Mouse (Mus musculus) liver, embryonic 12.5 days (tissue): ENCODE results near the gene Mta1. TPM values are rescaled to one million over a fixed set of nuclear protein-coding genes. Genes with fewer than 3 reads are reported as not detected.

Experiments used
- ATAC-seq: fragments of 200-750 bp; cut with Nextera tagmentation; 2 replicates; pipeline ENCODE4 v1.8.0; 2017; ENCODE audit warnings: moderate number of reproducible peaks, mild to moderate bottlenecking, moderate library complexity
- H3K27ac ChIP-seq: fragments of 300-500 bp; sonication (generic); 2 replicates; pipeline ENCODE4 v1.5.1; 2016; ENCODE audit warnings: mild to moderate bottlenecking
- H3K27me3 ChIP-seq: fragments of 300-500 bp; sonication (generic); replicated peaks from 2 replicates; pipeline ENCODE4 v1.6.1; 2016; ENCODE audit warnings: mild to moderate bottlenecking, moderate library complexity
- H3K36me3 ChIP-seq: fragments of 300-500 bp; sonication (generic); 2 replicates; pipeline ENCODE4 v1.6.1; 2016; ENCODE audit warnings: mild to moderate bottlenecking, moderate library complexity
- H3K4me1 ChIP-seq: fragments of 300-500 bp; sonication (generic); 2 replicates; pipeline ENCODE4 v1.6.1; 2016
- H3K4me2 ChIP-seq: fragments of 300-500 bp; sonication (generic); 2 replicates; pipeline ENCODE4 v1.6.1; 2016; ENCODE audit warnings: mild to moderate bottlenecking, moderate library complexity
- H3K4me3 ChIP-seq: fragments of 300-500 bp; sonication (generic); 2 replicates; pipeline ENCODE4 v1.5.1; 2016; ENCODE audit warnings: mild to moderate bottlenecking, moderate library complexity
- H3K9ac ChIP-seq: fragments of 300-500 bp; sonication (generic); 2 replicates; pipeline ENCODE4 v1.6.1; 2016; ENCODE audit warnings: mild to moderate bottlenecking, moderate library complexity
- H3K9me3 ChIP-seq: fragments of 300-500 bp; sonication (generic); replicated peaks from 2 replicates; pipeline ENCODE4 v1.6.1; 2016; ENCODE audit warnings: mild to moderate bottlenecking, moderate library complexity
- WGBS: fragments of 180-500 bp; shearing (Covaris S2); methylation state at CpG from one replicate; pipeline ENCODE4 v1.1.7; 2016; ENCODE audit not compliant: insufficient replicate concordance; 5-methylcytosine and 5-hydroxymethylcytosine counted together
- polyA plus RNA-seq: library from polyadenylated mRNA; unstranded; fragments of >200 nt; fragmentation: Nextera tagmentation; extraction: Ambion mirVana; gene quantifications from 2 replicates; pipeline ENCODE4 v1.2.1, GENCODE M21; 2016

The Mta1 gene
- polyA plus RNA-seq, result 7.2 and 7.7 TPM in 2 replicates

DNA sequence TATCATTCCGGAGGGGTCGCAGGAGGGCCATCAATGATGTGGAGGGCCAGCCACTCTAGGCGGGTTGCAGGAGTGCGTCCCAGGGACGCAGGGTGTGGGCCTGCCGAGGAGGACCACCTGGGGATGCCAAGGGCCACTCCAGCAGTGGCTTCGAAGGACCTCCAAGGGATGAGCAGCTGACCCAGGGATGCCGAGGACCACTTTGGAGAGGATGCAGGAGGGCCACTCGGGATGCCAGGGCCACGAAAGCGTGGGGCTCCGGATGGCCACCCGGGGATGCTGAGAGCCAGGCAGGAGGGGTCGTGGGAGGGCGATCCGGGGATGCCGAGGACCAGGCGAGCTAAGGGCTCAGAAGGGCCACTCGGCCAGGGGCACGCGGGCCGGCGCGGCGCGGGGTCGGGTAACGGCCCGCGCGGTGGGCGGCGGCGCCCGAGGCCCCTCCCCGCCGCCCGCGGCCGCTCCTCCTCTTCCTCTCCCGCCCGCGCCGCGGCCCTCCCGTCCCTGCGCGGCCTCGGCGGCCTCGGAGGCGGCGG lies at the start of gene Mta1:
Gene Mta1, plus strand, starts transcription at position 530 of the 533 bp plus-strand sequence.
- ATAC-seq, result peak; percentile 71
- H3K27ac ChIP-seq, result peak within 1 kb of the TSS; percentile 88
- whole genome bisulfite sequencing, result 5% methylated on average over 16 of the region's 53 CpGs
- H3K27me3 ChIP-seq, result peaks cover 27% of the 10 kb centered on the region
- H3K4me1 ChIP-seq, result peaks cover 55% of the 10 kb centered on the region
- H3K4me3 ChIP-seq, result peak within 1 kb of the TSS; percentile 98
- H3K4me2 ChIP-seq, result peak within 1 kb of the TSS; percentile 98
- H3K9me3 ChIP-seq, result no peaks in the 10 kb centered on the region
- H3K9ac ChIP-seq, result peak within 1 kb of the TSS; percentile 99
- peaks cover 13% of the 10 kb centered on the region for H3K36me3 ChIP-seq

DNA sequence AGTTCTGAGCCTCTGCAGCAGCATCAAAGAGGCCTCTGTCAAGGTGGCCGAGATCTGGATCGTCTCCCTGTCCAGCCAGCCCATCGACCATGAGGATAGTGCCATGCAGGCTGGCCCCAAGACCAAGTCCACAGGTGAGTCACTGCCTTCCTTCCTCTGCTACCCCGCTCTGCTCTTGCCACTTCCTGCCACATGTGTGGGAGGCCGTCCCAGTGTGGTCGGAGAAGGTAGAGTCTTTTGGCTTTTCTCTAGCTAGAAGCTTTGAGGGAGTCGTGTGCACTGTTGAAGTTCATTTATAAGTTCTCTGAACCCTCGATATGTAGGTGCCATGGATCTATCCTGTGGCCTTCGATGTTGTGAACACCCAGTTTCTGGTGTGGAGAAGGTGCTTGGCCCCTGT lies 48.2 kb upstream of the Mta1 start:
- WGBS, result 65% methylated on average over 9 of the region's 9 CpGs
- no peak overlapping the region for H3K4me2 ChIP-seq
- no peaks in the 10 kb centered on the region for H3K9me3 ChIP-seq
- peaks cover 92% of the 10 kb centered on the region for H3K36me3 ChIP-seq
- H3K4me1 ChIP-seq, result peaks cover 15% of the 10 kb centered on the region
- H3K27me3 ChIP-seq, result no peaks in the 10 kb centered on the region
- H3K4me3 ChIP-seq, result no peak overlapping the region
- ATAC-seq, result no peak
- H3K9ac ChIP-seq, result no peak overlapping the region
- H3K27ac ChIP-seq, result no peak overlapping the region

DNA sequence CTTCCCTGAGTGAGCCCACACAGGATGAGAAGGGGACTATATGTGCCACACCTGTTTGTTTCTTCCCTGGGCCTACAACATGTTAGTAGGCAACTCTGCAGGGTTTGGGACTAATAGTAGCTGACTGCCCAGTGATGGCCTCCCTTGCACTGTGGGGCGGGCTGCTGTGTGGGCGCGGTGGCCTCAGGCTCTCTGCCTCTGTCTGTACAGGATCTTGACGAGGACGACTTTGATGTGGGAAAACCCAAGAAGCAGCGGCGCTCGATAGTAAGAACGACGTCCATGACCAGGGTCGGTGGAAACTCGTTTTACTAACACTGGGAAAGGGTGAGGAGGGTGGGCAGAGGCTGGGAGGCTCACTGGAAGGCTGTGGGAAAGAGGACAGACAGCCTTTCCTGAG lies 47.4 kb upstream of the Mta1 start:
- Histone ChIP-seq H3K36me3 (peaks cover 91% of the 10 kb centered on the region), H3K27ac (no peak overlapping the region), H3K27me3 (no peaks in the 10 kb centered on the region), H3K4me1 (peaks cover 11% of the 10 kb centered on the region; the same call in 1 of the 2 replicates), H3K4me3 (no peak overlapping the region), H3K9me3 (no peaks in the 10 kb centered on the region), H3K9ac (no peak overlapping the region), H3K4me2 (no peak overlapping the region)
- WGBS, result 82% methylated on average over 12 of the region's 12 CpGs
- ATAC-seq, result no peak

DNA sequence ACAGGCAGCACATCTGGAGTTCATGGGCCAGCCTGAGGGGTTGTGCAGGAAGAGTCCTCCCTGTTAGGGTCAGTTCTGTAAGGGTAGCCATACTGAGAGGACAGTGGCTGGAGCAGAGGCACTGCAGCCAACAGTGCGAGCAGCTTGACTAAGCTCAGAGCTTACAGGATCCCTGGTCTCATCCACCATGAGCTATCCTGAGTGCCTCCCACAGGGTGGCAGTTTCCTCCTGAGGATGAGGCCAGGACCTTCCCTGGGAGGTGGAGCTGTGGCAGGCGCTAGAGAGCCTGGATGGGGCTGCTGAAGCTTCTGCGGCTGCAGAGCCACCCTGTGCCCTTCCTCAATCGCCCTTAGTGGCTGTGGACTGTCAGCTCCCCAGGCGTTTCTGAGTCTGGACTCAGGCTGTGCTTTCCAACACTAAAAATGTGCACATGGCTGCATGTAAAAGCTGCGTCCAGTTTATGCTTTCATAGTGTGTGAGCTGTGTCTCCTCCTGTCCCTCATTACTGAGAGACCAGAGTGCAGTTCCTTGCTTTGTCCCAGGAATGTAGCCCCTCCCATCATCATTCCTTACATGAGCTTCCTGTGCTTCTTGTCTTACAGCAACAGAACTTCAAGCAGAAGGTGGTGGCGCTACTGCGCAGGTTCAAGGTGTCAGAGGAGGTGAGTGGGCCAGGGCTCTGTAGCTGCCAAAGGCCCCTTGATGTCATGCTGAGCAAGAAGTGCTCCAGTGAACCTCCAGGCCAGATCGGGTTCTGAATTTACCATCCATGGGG lies 46.3 kb upstream of the Mta1 start:
- H3K27me3 ChIP-seq, result no peaks in the 10 kb centered on the region
- WGBS, result 68% methylated on average over 9 of the region's 9 CpGs
- no peak overlapping the region for H3K27ac ChIP-seq
- H3K4me3 ChIP-seq, result no peak overlapping the region
- peaks cover 87% of the 10 kb centered on the region for H3K36me3 ChIP-seq
- H3K9me3 ChIP-seq, result no peaks in the 10 kb centered on the region
- ATAC-seq, result no peak
- H3K4me1 ChIP-seq, result peaks cover 11% of the 10 kb centered on the region; the same call in 1 of the 2 replicates
- H3K9ac ChIP-seq, result no peak overlapping the region
- H3K4me2 ChIP-seq, result no peak overlapping the region

DNA sequence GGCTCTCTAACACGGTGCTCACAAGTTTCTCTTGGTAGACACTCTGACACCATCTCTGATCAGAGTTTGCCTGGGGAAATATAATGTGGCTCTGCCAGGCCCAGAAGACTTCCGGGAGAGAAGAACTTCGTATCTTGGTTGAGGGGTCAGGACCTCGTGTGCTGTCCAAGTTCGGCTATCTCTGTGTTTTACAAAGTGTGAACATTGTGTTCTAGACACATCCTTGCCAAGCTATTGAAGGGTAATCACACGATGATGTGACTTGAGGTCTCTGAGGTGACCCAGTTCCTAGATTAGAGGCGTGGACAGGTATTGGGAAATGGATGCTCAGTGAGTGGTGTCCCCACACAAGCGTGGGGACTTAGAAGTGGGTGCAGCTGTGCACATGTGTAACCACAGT lies 42.0 kb upstream of the Mta1 start:
- H3K4me3 ChIP-seq, result no peak overlapping the region
- no peak for ATAC-seq
- 79% methylated on average over 8 of the region's 8 CpGs for WGBS
- H3K27ac ChIP-seq, result no peak overlapping the region
- H3K4me1 ChIP-seq, result peaks cover 32% of the 10 kb centered on the region
- no peaks in the 10 kb centered on the region for H3K27me3 ChIP-seq
- no peak overlapping the region for H3K9ac ChIP-seq
- no peaks in the 10 kb centered on the region for H3K9me3 ChIP-seq
- H3K36me3 ChIP-seq, result peaks cover 93% of the 10 kb centered on the region
- no peak overlapping the region for H3K4me2 ChIP-seq

DNA sequence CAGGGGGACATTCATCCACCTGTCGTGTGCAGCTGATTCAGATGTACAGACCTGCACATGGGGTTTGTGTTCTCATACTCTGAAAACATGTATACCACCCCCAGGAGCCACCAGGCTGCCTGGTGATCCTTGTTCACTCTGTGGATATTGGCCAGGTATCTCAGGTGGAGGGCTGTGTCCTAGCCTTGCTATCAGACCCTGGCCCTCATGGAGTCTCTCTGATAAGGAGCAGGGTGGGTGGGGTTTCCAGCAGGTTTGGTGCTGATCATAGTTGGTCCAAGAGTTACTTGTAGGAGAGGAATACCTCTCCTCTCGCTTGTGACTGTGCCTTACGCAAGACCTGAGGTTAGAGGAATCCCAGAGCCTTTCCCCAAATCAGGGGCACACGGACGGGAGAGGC lies 37.9 kb upstream of the Mta1 start:
- Histone ChIP-seq H3K36me3 (peaks cover 92% of the 10 kb centered on the region), H3K27me3 (no peaks in the 10 kb centered on the region), H3K27ac (peak overlapping the region; percentile 38), H3K9ac (no peak overlapping the region; the same call in 1 of the 2 replicates), H3K9me3 (no peaks in the 10 kb centered on the region), H3K4me3 (no peak overlapping the region), H3K4me1 (peaks cover 33% of the 10 kb centered on the region), H3K4me2 (peak overlapping the region; percentile 43)
- WGBS, result 70% methylated on average over 5 of the region's 5 CpGs
- ATAC-seq, result peak; percentile 89

DNA sequence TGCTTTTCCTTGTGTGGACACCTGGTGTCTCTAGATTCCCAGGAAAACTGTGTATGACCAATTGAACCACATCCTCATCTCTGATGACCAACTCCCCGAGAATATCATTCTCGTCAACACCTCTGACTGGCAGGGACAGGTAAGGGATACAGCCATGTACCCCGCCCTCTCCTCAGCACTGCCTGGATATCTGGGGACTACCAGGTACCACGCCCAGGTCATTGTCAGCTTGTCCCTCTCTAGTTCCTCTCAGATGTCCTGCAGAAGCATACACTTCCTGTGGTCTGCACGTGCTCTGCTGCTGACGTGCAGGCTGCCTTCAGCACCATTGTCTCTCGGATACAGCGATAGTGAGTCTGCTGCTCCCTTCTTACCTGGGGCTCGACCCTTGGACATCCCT lies 36.5 kb upstream of the Mta1 start:
- Histone ChIP-seq H3K9ac (no peak overlapping the region), H3K9me3 (no peaks in the 10 kb centered on the region), H3K36me3 (peaks cover 90% of the 10 kb centered on the region), H3K4me2 (no peak overlapping the region), H3K4me1 (peaks cover 33% of the 10 kb centered on the region), H3K27ac (no peak overlapping the region), H3K27me3 (no peaks in the 10 kb centered on the region), H3K4me3 (no peak overlapping the region)
- 76% methylated on average over 9 of the region's 9 CpGs for WGBS
- ATAC-seq, result no peak

DNA sequence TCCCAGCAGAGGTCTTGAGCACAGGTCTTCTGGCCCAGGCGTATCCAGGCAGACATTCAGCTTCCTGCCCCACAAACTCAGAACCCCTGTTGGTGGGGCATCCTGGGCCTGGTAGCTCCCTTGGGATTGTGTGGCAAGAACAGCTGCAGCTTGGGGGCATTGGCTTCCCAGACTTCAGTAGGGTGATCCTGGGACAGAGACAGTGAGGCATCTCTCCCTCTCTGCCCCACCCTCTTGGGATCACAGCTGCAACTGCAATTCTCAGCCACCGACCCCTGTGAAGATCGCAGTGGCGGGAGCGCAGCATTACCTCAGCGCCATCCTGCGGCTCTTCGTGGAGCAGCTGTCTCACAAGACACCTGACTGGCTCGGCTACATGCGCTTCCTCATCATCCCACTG lies 35.9 kb upstream of the Mta1 start:
- H3K9ac ChIP-seq, result no peak overlapping the region
- H3K4me1 ChIP-seq, result peaks cover 33% of the 10 kb centered on the region
- no peaks in the 10 kb centered on the region for H3K27me3 ChIP-seq
- H3K36me3 ChIP-seq, result peaks cover 84% of the 10 kb centered on the region
- no peak overlapping the region for H3K4me3 ChIP-seq
- 83% methylated on average over 10 of the region's 10 CpGs for WGBS
- H3K9me3 ChIP-seq, result no peaks in the 10 kb centered on the region
- no peak overlapping the region for H3K4me2 ChIP-seq
- no peak overlapping the region for H3K27ac ChIP-seq
- ATAC-seq, result no peak

DNA sequence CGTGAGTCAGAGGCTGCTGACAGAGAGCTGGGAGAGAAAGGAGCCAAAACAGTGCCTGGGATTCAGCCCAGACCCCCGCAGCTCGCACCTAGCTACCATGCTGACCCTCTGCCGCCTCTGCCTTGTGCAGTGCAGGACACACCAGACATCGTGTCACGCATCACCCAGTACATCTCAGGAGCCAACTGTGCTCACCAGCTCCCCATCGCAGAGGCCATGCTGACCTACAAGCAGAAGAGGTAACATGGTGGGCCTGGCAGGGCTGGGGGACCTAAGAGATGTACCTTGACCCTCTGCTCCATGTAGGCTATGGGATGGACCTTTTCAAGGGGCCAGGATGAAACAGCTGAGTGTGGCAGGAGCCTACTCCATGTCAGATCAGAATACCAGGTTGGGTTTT lies 34.4 kb upstream of the Mta1 start:
- peaks cover 32% of the 10 kb centered on the region for H3K4me1 ChIP-seq
- peaks cover 75% of the 10 kb centered on the region for H3K36me3 ChIP-seq
- H3K9ac ChIP-seq, result no peak overlapping the region
- no peaks in the 10 kb centered on the region for H3K27me3 ChIP-seq
- H3K9me3 ChIP-seq, result no peaks in the 10 kb centered on the region
- H3K27ac ChIP-seq, result no peak overlapping the region
- 85% methylated on average over 7 of the region's 7 CpGs for WGBS
- no peak overlapping the region for H3K4me3 ChIP-seq
- H3K4me2 ChIP-seq, result no peak overlapping the region
- ATAC-seq, result no peak

DNA sequence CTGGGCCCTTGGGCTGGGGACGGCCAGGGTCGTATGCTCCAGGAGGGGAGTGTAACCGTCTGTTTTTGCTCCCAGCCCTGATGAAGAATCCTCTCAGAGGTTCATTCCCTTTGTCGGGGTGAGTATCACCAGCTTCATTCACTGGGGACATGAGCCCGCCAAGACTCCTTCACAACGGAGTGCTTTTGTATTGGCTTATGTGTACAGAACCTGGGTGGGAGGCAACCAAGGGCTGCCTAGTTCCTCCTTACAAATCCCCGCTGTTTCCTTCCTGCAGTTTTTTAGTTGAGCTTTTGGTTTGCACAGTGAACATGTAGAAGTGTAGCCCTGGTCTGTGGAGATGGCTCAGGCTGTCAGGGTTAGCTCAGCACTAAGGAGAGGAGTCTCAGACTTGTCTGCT lies 30.1 kb upstream of the Mta1 start:
- Histone ChIP-seq H3K4me3 (no peak overlapping the region), H3K27ac (no peak overlapping the region), H3K4me2 (no peak overlapping the region), H3K4me1 (peaks cover under 1% of the 10 kb centered on the region), H3K9ac (no peak overlapping the region), H3K9me3 (no peaks in the 10 kb centered on the region), H3K27me3 (no peaks in the 10 kb centered on the region), H3K36me3 (peaks cover 64% of the 10 kb centered on the region)
- WGBS, result 72% methylated on average over 7 of the region's 7 CpGs
- ATAC-seq, result no peak

DNA sequence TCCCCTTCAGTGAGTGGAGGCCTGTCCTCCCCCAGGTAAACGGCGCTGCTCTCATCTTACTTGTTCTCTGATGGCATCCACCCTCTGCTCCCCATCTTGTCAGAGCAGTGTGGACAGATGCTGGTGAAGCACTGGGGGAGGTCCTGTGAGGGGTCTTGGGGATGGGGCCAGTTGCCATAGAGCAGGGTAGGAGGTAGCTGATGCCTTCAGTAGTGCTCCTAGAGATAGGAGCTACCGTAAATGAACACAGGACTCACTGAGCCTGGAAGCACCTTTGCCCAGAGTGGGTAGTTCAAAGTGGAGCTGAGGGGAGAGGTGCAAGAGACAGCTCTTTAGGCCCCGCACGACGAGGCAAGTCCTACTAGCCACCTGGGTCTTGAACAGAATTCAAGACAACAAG lies 28.7 kb upstream of the Mta1 start:
- H3K4me2 ChIP-seq, result no peak overlapping the region
- peaks cover 15% of the 10 kb centered on the region for H3K4me1 ChIP-seq
- ATAC-seq, result no peak
- H3K36me3 ChIP-seq, result peaks cover 52% of the 10 kb centered on the region
- no peaks in the 10 kb centered on the region for H3K27me3 ChIP-seq
- H3K9ac ChIP-seq, result no peak overlapping the region
- WGBS, result 83% methylated on average over 6 of the region's 6 CpGs
- H3K9me3 ChIP-seq, result no peaks in the 10 kb centered on the region
- H3K4me3 ChIP-seq, result no peak overlapping the region
- no peak overlapping the region for H3K27ac ChIP-seq

DNA sequence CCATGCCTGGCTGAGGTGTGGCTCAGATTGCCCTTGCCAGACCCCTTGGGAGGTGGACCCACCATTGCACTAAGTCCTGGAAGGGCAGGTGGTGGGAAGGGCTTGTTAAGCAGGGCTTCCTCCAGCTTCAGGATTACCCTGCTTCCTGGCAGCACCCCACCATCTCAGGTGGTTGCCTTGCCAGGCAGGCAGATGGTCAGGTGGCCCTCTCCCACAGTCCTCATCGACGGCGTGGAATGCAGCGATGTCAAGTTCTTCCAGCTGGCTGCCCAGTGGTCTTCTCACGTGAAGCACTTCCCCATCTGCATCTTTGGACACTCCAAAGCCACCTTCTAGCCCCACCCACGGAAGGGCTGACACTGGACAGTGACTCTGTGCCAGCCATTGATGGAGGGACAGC lies 26.8 kb upstream of the Mta1 start:
- Histone ChIP-seq H3K9me3 (no peaks in the 10 kb centered on the region), H3K4me1 (peaks cover 27% of the 10 kb centered on the region), H3K4me2 (no peak overlapping the region), H3K4me3 (no peak overlapping the region), H3K27ac (no peak overlapping the region), H3K36me3 (peaks cover 38% of the 10 kb centered on the region), H3K27me3 (no peaks in the 10 kb centered on the region), H3K9ac (no peak overlapping the region)
- 81% methylated on average over 6 of the region's 6 CpGs for WGBS
- ATAC-seq, result no peak
